Comparison of ENCODE assay signal across 9 mouse cellular contexts in genomic region chr4:151972221-151972967, GRCm38 (mm10). TPM values are rescaled to one million over a fixed set of nuclear protein-coding genes. Genes with fewer than 3 reads are reported as not detected.
DNase-seq lines count a peak whose midpoint lies in the region; ATAC-seq and TF ChIP-seq lines count a peak whose summit lies in the region.
"Had no signal": no experiment of that assay in that cellular context is flagged by ENCODE, and none has a peak within 500 bp of the region (broad histone marks: within the 10 kb centered on the region; RNA-seq: fewer than 3 reads in every experiment).

No protein-coding gene starts in this region.

- no peak overlapping the region for H3K4me3 ChIP-seq in liver, adult 2 months (ENCODE audit: insufficient read depth, low read depth, low read length)
- H3K4me3 ChIP-seq in midbrain, postnatal 0 days (ENCODE audit: low read depth, low read length): no peak overlapping the region
- H3K4me3 ChIP-seq in intestine, embryonic 16.5 days (ENCODE audit: low read length): no peak overlapping the region
- H3K4me3 ChIP-seq: megakaryocyte, embryonic 14.5 days had no signal

- H3K4me1 ChIP-seq in liver, adult 2 months (ENCODE audit: control insufficient read depth, insufficient read depth, low read length): no peaks in the 10 kb centered on the region
- H3K4me1 ChIP-seq in midbrain, postnatal 0 days (ENCODE audit: insufficient read depth, low read length): no peaks in the 10 kb centered on the region
- H3K4me1 ChIP-seq in intestine, embryonic 16.5 days (ENCODE audit: control insufficient read depth, insufficient read depth, low read length): no peaks in the 10 kb centered on the region

- no peak overlapping the region for H3K27ac ChIP-seq in liver, adult 2 months (replicated peaks; ENCODE audit: insufficient read depth, low read depth, low read length)
- no peak overlapping the region for H3K27ac ChIP-seq in midbrain, postnatal 0 days (ENCODE audit: low read depth, low read length)
- H3K27ac ChIP-seq in intestine, embryonic 16.5 days (ENCODE audit: low read length): no peak overlapping the region

- H3K4me2 ChIP-seq in midbrain, postnatal 0 days (ENCODE audit: low read depth, low read length, poor library complexity, severe bottlenecking): no peak overlapping the region
- no peak overlapping the region for H3K4me2 ChIP-seq in intestine, embryonic 16.5 days (ENCODE audit: low read depth, low read length)

- H3K27me3 ChIP-seq in liver, adult 2 months (ENCODE audit: control insufficient read depth, insufficient read depth, low read length): no peaks in the 10 kb centered on the region
- H3K27me3 ChIP-seq in midbrain, postnatal 0 days (ENCODE audit: insufficient read depth, low read length): no peaks in the 10 kb centered on the region
- no peaks in the 10 kb centered on the region for H3K27me3 ChIP-seq in intestine, embryonic 16.5 days (replicated peaks; ENCODE audit: control insufficient read depth, insufficient read depth, low read length)
- H3K27me3 ChIP-seq: megakaryocyte, embryonic 14.5 days had no signal

- H3K79me2 ChIP-seq in liver, adult 2 months (ENCODE audit: control insufficient read depth, insufficient read depth, low read length): no peaks in the 10 kb centered on the region

- no peak for ATAC-seq in midbrain, postnatal 0 days (ENCODE audit: low FRiP score)
- no peak for ATAC-seq in intestine, embryonic 16.5 days

- H3K36me3 ChIP-seq in liver, adult 2 months (ENCODE audit: control insufficient read depth, insufficient read depth, low read length): peaks cover 8% of the 10 kb centered on the region; the same call in 1 of the 2 replicates
- peaks cover 25% of the 10 kb centered on the region for H3K36me3 ChIP-seq in midbrain, postnatal 0 days (ENCODE audit: insufficient read depth, low read length)
- peaks cover 26% of the 10 kb centered on the region for H3K36me3 ChIP-seq in intestine, embryonic 16.5 days (ENCODE audit: control insufficient read depth, insufficient read depth, low read length)

- no peak overlapping the region for H3K9ac ChIP-seq in liver, adult 2 months (ENCODE audit: low read depth, low read length)
- no peak overlapping the region for H3K9ac ChIP-seq in midbrain, postnatal 0 days (replicated peaks; ENCODE audit: low read length, poor library complexity, severe bottlenecking)
- H3K9ac ChIP-seq in intestine, embryonic 16.5 days (ENCODE audit: low read depth, low read length): no peak overlapping the region

- TF ChIP-seq POLR2A in liver, adult 2 months (IDR thresholded peaks at IDR 0.05; ENCODE audit: extremely low read depth, insufficient read depth, low read length): no peak

- peak; percentile 52; the same call in 1 of the 2 replicates for TF ChIP-seq CTCF in liver, adult 2 months (IDR thresholded peaks at IDR 0.05; ENCODE audit: low read depth, low read length)
- peak; percentile 82 for TF ChIP-seq CTCF in midbrain, postnatal 0 days (IDR thresholded peaks at IDR 0.05)

- 81% methylated on average over 10 of the region's 10 CpGs for WGBS in liver, adult 2 months
- WGBS in midbrain, postnatal 0 days: 66% methylated on average over 10 of the region's 10 CpGs
- whole genome bisulfite sequencing in intestine, embryonic 16.5 days: 70% methylated on average over 10 of the region's 10 CpGs

- peak; percentile 62 to 77 for DNase-seq in cerebellum, postnatal 14 days
- no peak for DNase-seq in cerebellum, adult 9-11 months
- DNase-seq in liver, adult 2 months (ENCODE audit: extremely low read depth, low read depth, low spot score): no peak
- no peak for DNase-seq in liver
- DNase-seq in embryo, embryonic 10.5 days (ENCODE audit: low spot score): peak; percentile 73
- DNase-seq in midbrain, postnatal 0 days (ENCODE audit: low spot score): peak; percentile 68
- DNase-seq in urinary bladder, adult 2 months (ENCODE audit: low spot score): no peak

- H3K9me3 ChIP-seq in midbrain, postnatal 0 days (ENCODE audit: low read length): no peaks in the 10 kb centered on the region
- H3K9me3 ChIP-seq in intestine, embryonic 16.5 days (ENCODE audit: control insufficient read depth, low read length): no peaks in the 10 kb centered on the region; the same call in 1 of the 2 replicates
- H3K9me3 ChIP-seq: megakaryocyte, embryonic 14.5 days had no signal

RNA-seq across cellular contexts. Expression of gene Thap3, which starts 16.4 kb away (rescaled TPM):
- 7.9 and 8.0 TPM in 2 replicates for total RNA-seq in liver, adult 2 months (2014; rRNA removed)
- polyA plus RNA-seq in liver, adult 2 months (2012; rRNA removed): 20.8 and 24.1 TPM in 2 replicates
- total RNA-seq in midbrain, postnatal 0 days (2014; rRNA removed): 13.8 and 21.1 TPM in 2 replicates
- polyA plus RNA-seq in midbrain, postnatal 0 days (2015; fragmentation: Nextera tagmentation; extraction: Ambion mirVana): 42.7 and 45.7 TPM in 2 replicates
- 53.1 and 55.1 TPM in 2 replicates for polyA plus RNA-seq in urinary bladder, adult 2 months (2012; rRNA removed)
- 27.0 and 29.0 TPM in 2 replicates for polyA plus RNA-seq in intestine, embryonic 16.5 days (2015; fragmentation: Nextera tagmentation; extraction: Ambion mirVana)

RNA-seq across cellular contexts. Expression of gene Phf13, which starts 23.7 kb away (rescaled TPM):
- 1.3 and 1.4 TPM in 2 replicates for total RNA-seq in liver, adult 2 months (2014; rRNA removed)
- polyA plus RNA-seq in liver, adult 2 months (2012; rRNA removed): 1.9 and 2.7 TPM in 2 replicates
- total RNA-seq in midbrain, postnatal 0 days (2014; rRNA removed): 17.2 and 18.3 TPM in 2 replicates
- polyA plus RNA-seq in midbrain, postnatal 0 days (2015; fragmentation: Nextera tagmentation; extraction: Ambion mirVana): 16.6 and 17.1 TPM in 2 replicates
- 13.2 and 15.3 TPM in 2 replicates for polyA plus RNA-seq in urinary bladder, adult 2 months (2012; rRNA removed)
- 15.5 and 16.7 TPM in 2 replicates for polyA plus RNA-seq in intestine, embryonic 16.5 days (2015; fragmentation: Nextera tagmentation; extraction: Ambion mirVana)

RNA-seq across cellular contexts. Expression of gene Klhl21, which starts 36.2 kb away (rescaled TPM):
- 25.8 and 30.8 TPM in 2 replicates for total RNA-seq in liver, adult 2 months (2014; rRNA removed)
- polyA plus RNA-seq in liver, adult 2 months (2012; rRNA removed): 21.8 and 23.9 TPM in 2 replicates
- total RNA-seq in midbrain, postnatal 0 days (2014; rRNA removed): 9.0 and 13.2 TPM in 2 replicates
- polyA plus RNA-seq in midbrain, postnatal 0 days (2015; fragmentation: Nextera tagmentation; extraction: Ambion mirVana): 3.5 and 4.1 TPM in 2 replicates
- 34.5 and 38.3 TPM in 2 replicates for polyA plus RNA-seq in urinary bladder, adult 2 months (2012; rRNA removed)
- 7.4 and 8.3 TPM in 2 replicates for polyA plus RNA-seq in intestine, embryonic 16.5 days (2015; fragmentation: Nextera tagmentation; extraction: Ambion mirVana)

RNA-seq across cellular contexts. Expression of gene Dnajc11, which starts 38.9 kb away (rescaled TPM):
- total RNA-seq in liver, adult 2 months (2014; rRNA removed): 23.9 and 27.4 TPM in 2 replicates
- polyA plus RNA-seq in liver, adult 2 months (2012; rRNA removed): 47.9 and 52.6 TPM in 2 replicates
- 83.2 and 88.5 TPM in 2 replicates for total RNA-seq in midbrain, postnatal 0 days (2014; rRNA removed)
- polyA plus RNA-seq in midbrain, postnatal 0 days (2015; fragmentation: Nextera tagmentation; extraction: Ambion mirVana): 73.7 and 75.9 TPM in 2 replicates
- polyA plus RNA-seq in urinary bladder, adult 2 months (2012; rRNA removed): 33.6 and 35.7 TPM in 2 replicates
- 71.0 and 73.6 TPM in 2 replicates for polyA plus RNA-seq in intestine, embryonic 16.5 days (2015; fragmentation: Nextera tagmentation; extraction: Ambion mirVana)

RNA-seq across cellular contexts. Expression of gene Zbtb48, which starts 55.1 kb away (rescaled TPM):
- total RNA-seq in liver, adult 2 months (2014; rRNA removed): 12.0 and 16.0 TPM in 2 replicates
- 11.8 and 16.6 TPM in 2 replicates for polyA plus RNA-seq in liver, adult 2 months (2012; rRNA removed)
- 7.8 and 8.9 TPM in 2 replicates for total RNA-seq in midbrain, postnatal 0 days (2014; rRNA removed)
- 17.0 and 20.6 TPM in 2 replicates for polyA plus RNA-seq in midbrain, postnatal 0 days (2015; fragmentation: Nextera tagmentation; extraction: Ambion mirVana)
- polyA plus RNA-seq in urinary bladder, adult 2 months (2012; rRNA removed): 13.5 and 16.0 TPM in 2 replicates
- polyA plus RNA-seq in intestine, embryonic 16.5 days (2015; fragmentation: Nextera tagmentation; extraction: Ambion mirVana): 13.5 and 16.6 TPM in 2 replicates

Comparison
In these comparisons a context has a peak if more than half of its experiments do, and no peak if none do; other contexts are left out.
1. DNase-seq: peak in cerebellum, postnatal 14 days (2 of 2), embryo, embryonic 10.5 days (single experiment) and midbrain, postnatal 0 days (single experiment); none in cerebellum, adult 9-11 months (single experiment), liver, adult 2 months (single experiment), liver (single experiment) and urinary bladder, adult 2 months (single experiment).